Mouse (Mus musculus) kidney, adult 9 months (tissue): ENCODE results near the gene Peli1.

Experiments used
- DNase-seq: peaks from one replicate; pipeline ENCODE4 v3.0.0; 2022

Gene Peli1

GRCm38 (mm10) chr11:21091067-21091427 lies at the start of gene Peli1:
TSS of gene Peli1 (plus strand) at chr11:21091291.
- peak; percentile 98 for DNase-seq

DNA sequence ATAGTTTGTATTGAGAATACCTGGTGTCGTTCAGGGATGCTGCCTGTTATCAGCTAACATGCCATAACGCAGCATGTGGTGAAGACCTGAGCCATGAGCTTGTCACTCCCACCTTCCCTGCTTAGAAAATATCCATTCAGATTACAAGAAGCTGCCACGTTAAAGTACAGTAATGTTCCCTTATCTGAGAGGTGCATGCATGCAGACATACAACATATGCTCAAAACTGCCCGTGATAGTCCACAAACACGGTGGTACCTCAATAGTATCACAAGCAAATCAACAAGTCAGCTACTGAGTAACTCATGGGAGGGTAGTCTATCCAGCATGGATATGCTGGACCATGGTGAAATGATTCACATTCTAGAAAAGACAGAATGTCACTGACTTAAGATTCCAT lies 48.5 kb upstream of the Peli1 start:
- no peak for DNase-seq

GRCm38 (mm10) chr11:21046188-21046587 lies 44.9 kb upstream of the Peli1 start:
- DNase-seq: no peak

GRCm38 (mm10) chr11:21047921-21048320 lies 43.2 kb upstream of the Peli1 start:
- no peak for DNase-seq

DNA sequence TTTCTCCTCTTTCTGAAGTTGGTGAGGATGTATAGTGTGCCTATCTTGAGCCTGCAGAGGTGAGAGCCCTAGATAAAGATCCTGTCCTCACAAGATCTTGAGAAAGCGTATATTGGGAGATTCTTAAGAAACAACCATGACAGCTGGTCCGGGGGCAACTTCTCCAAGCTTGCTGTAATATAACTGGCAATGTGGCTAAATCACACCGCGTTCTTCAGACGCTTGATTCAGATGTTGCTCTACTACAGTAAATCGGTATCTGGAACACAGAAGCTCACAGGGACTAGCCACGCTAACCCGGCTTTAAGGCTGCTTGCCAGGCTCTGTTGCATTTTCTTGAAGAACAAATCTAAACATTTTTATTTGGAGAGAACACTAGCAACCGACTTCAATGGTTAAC lies 39.4 kb upstream of the Peli1 start:
- no peak for DNase-seq

GRCm38 (mm10) chr11:21054587-21054986 lies 36.5 kb upstream of the Peli1 start:
- DNase-seq: no peak

DNA sequence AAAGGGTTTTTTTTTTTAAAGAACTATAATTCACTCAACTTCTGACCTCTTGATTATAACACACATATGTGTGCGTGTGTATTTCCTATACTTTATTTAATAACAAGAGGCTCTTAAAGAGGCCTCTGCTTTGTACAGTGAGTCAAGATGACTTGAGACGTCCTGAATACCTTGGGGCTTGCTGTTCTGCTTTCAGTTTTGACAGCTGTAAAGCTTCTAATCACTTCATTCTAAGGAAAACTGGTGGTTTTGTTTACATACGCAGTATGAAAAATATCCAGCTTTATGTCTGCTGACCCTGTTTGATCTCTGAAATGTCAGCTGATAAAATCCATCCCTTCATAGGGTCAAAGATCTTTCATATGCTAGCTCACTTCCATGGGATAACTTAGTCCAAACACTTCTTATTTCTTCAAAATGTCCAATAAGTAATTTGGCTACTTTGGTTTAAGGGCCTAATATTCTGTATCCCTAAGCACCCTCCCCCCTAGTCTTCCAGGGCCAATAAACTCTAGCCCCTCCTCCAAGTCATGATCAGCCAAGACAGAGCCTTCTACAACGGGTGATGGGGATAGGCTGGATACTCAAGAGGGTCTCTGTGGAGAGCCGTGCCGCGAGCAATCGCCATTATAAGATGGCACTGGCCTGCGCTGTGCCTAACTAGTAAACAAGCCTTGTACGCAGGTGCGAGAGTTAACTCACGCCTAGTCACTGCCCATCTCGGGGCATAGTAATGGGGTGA lies 34.8 kb upstream of the Peli1 start:
- no peak for DNase-seq

DNA sequence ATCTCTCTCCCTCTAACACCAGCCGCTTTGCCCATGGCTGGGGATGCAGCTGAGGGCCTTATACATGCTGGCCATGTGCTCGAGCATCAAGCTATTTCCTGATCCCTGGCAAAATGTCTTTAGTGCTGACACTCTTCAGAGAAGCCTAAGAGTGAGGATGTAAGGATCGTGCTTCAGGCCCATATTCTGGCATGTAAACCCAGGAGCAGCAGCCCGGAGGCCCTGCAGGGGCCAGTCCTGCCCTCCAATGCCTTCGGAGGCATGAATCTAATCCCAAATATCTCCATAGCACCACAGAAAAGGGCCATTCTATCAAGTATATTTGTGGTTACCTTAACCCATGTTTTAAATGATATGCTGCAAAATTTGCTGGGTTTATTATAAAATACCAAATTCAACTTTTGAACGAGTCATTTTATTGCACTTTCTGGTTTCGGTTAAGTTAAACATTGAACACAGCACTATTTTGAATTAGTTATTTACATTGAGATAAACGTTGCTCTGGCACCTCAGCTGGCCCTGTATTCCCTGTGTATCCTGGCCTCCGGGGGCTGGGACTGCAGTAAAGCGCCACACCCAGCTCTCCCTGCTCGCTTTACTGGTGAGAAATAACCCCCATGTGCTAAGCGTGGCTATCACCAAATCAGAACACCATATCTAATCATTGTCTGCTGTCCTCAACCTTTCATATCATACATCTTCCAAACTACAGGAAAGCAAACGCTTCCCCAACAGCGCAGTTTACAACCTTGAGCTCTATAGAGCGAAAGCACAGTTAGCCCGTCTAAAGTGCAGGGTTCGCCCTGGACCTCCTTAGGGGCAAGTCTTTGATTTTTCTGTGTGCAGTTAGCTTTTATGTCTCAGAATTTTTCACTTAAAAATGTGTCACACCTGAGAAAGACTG lies 33.3 kb upstream of the Peli1 start:
- DNase-seq: no peak

DNA sequence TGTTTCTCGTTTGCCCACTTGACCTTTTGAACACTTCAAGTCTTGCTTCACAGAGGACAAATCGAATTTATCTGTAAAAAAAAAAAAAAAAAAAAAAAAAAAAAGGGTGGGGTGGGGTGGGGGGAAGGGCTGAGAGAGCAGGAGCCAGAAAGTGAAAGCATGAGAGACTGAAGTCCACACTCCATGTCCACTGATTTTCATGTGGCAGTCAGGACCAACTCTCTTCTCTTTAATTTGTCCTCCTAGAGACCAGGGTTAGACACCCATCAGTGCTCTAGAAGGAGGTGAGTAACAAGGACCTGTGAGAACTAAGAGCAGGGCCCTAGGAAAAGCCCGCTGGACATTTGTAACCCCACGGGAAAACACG lies 32.7 kb upstream of the Peli1 start:
- no peak for DNase-seq

GRCm38 (mm10) chr11:21060386-21061074 lies 30.6 kb upstream of the Peli1 start:
- no peak for DNase-seq

GRCm38 (mm10) chr11:21061075-21061403 lies 30.1 kb upstream of the Peli1 start:
- DNase-seq: no peak

DNA sequence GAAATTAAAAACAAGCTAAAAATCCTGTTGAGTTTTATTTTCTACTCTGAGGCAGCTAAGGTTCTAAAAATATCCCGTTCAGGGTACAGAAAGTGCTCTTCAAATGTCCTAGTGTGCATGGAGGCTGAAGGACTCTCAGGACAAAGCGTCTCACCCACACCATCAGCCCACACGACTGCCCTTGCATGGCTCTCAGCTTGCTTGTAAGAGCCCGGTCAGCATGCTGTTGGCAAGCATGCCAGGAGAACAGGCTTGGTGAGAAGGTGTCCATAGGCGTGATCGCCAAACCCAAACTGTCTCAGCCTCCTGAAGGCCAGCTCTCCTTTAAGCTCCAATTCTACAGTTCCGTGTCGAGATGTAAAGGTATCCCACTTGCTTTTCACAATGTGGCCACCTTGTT lies 29.7 kb upstream of the Peli1 start:
- peak; percentile 14 for DNase-seq

GRCm38 (mm10) chr11:21062071-21062470 lies 29.0 kb upstream of the Peli1 start:
- DNase-seq: no peak

DNA sequence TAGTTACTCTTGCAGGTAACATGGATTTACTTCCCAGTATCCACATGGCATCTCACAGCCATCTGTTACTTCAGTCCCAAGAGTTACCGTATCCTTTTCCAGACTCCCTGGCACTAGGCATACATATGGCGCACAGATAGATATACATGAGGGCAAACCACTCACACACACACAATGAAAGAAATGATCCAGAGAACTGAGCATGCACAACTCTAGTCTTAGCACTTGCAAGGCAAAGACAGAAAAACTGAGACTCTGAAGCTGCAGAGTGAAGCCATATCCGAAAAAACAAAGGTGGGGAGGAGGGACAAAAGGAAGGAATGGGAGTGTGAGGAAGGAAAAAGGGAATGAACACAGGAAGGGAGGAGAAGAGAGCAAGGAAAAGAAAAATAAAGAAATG lies 27.8 kb upstream of the Peli1 start:
- no peak for DNase-seq

GRCm38 (mm10) chr11:21079400-21079799 lies 11.7 kb upstream of the Peli1 start:
- DNase-seq: no peak

DNA sequence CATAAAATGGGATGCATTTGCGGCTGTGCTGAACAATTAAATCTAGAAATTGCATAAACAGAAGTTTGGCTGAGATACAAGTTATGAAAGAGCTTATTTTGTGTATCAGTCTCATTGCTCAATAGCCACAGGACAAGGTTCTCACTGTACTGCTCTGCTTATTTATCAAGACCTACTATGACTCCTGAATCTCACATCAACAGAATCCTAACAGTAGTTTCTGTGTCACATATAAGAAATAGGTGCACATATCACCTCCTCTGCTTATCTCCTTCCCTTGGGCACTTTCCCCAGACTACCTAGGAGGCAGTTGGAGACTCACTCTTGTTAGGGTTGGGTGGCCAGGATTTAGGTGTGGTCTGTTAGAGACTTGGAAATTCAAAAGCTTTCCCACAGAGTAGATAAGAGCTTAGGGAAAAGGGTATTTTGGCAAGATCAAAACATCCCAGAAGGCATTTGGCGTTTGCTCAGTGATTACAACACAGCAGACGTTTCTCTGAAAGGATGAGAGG lies 11.2 kb upstream of the Peli1 start:
- no peak for DNase-seq

DNA sequence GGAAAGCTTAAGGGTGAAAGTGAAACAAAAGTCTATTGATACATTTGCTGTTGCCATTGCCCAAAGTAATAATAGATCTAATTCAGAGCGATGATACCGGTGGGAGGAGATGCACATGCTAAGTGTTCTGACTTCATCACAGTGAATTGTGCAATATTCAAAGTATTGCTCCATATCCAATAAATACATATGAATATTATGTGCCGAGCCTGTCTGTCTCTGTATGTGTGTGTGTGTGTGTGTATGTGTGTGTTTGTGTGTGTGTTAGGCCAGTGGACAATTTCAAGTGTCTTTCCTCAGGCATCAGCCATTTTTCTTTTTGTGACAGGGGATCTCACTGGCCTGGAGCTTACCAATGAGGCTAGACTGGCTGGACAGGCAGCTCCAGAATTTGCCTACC lies 9.9 kb upstream of the Peli1 start:
- no peak for DNase-seq

GRCm38 (mm10) chr11:21082711-21083110 lies 8.4 kb upstream of the Peli1 start:
- no peak for DNase-seq

DNA sequence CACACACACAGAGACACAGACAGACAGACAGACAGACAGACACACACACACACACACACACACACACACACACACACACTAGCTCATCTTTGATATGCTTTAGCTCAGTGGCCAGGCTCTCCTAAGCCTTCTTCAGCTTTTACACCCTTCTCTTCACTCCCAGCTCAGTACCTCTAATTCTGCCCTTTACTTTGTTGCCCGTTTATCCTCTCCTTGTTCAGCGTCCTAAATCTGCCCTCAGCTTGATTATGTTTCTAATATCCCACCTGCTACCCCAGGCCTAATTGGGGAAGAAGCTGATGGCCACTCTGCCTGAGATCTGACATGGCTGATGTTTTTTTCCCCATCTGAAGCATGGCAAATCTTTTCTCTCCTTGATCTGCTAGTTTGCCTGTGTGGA lies 2.7 kb upstream of the Peli1 start:
- no peak for DNase-seq

DNA sequence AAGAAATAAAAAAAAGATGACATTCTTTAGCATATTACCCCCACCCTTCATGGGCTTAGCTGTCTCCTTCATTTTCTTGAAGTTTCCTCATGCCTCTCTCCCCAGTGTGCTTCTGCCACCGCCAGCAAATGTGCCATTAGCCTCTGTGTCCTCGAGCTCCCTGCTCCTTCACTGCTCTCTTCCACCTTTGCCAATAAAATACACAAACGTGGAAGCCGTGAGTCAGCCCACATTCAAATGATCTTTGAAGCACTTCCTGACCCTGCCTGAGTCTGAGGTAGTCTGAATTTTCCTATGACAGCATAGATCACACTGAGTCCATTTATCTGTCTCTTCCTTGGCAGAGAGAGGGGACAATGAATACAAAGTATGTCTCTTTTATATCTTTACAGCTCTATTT lies 1.5 kb upstream of the Peli1 start:
- no peak for DNase-seq

GRCm38 (mm10) chr11:21091428-21092405 lies 626 bp downstream of the Peli1 start:
- peak; percentile 54 for DNase-seq

DNA sequence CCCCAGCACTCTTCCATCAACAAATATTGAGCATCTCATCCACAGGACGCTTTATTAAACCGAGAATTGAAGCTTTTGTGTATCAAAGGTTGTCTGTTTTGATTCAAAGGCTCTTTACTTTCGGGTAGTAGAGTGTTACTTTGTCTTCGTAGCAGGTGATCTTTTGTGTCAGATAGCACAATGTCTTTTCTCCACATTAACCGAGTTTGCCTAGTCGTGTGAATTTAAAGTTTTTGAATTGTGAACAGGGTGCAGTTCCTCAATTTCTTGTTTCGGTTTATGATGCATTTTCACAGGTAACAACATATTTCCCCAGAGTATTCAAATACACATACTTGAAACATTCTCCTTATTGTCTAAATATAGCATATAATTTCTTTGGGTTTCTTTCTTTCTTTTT lies 1.5 kb downstream of the Peli1 start:
- no peak for DNase-seq
